Mouse (Mus musculus): ENCODE data around the gene Kdm6b. TPM values are rescaled to one million over a fixed set of nuclear protein-coding genes. Genes with fewer than 3 reads are reported as not detected.

Gene Kdm6b
- polyA plus RNA-seq, 1 experiment from 2014 or later, result 42.4 TPM

- H3K4me2 ChIP-seq (ENCODE audit: low read depth, severe bottlenecking), result no peak overlapping the region
- no peaks in the 10 kb centered on the region for H3K4me1 ChIP-seq (ENCODE audit: control insufficient read depth, insufficient read depth, low read length)
- DNase-seq (ENCODE audit: low spot score) (no peak), ATAC-seq (ENCODE audit: insufficient number of reproducible peaks, low FRiP score, low TSS enrichment, low read depth) (no peak)
- no peaks in the 10 kb centered on the region for H3K36me3 ChIP-seq (ENCODE audit: control insufficient read depth, insufficient read depth, low read length)
- H3K9ac ChIP-seq (ENCODE audit: low read length), result no peak overlapping the region
- 86% methylated on average over 3 of the region's 3 CpGs for WGBS
- no peak overlapping the region for H3K4me3 ChIP-seq (ENCODE audit: low read depth, low read length)
- no peak overlapping the region for H3K27ac ChIP-seq (replicated peaks; ENCODE audit: low read depth, low read length)
- H3K27me3 ChIP-seq (ENCODE audit: control insufficient read depth, insufficient read depth, low read length), result no peaks in the 10 kb centered on the region
- H3K9me3 ChIP-seq (ENCODE audit: control insufficient read depth, low read length), result no peaks in the 10 kb centered on the region
These were observed 33.9 kb downstream of the Kdm6b start for GRCm38 (mm10) chr11:69379600-69379999.

- H3K27me3 ChIP-seq (ENCODE audit: control insufficient read depth, insufficient read depth, low read length), result no peaks in the 10 kb centered on the region
- ATAC-seq (ENCODE audit: insufficient number of reproducible peaks, low FRiP score, low TSS enrichment, low read depth) (no peak), DNase-seq (ENCODE audit: low spot score) (no peak)
- peaks cover 2% of the 10 kb centered on the region; the same call in 1 of the 2 replicates for H3K36me3 ChIP-seq (ENCODE audit: control insufficient read depth, insufficient read depth, low read length)
- H3K9ac ChIP-seq (ENCODE audit: low read length), result no peak overlapping the region
- no peak overlapping the region for H3K27ac ChIP-seq (replicated peaks; ENCODE audit: low read depth, low read length)
- no peaks in the 10 kb centered on the region for H3K9me3 ChIP-seq (ENCODE audit: control insufficient read depth, low read length)
- H3K4me1 ChIP-seq (ENCODE audit: control insufficient read depth, insufficient read depth, low read length), result no peaks in the 10 kb centered on the region
- H3K4me3 ChIP-seq (ENCODE audit: low read depth, low read length), result no peak overlapping the region
- no peak overlapping the region for H3K4me2 ChIP-seq (ENCODE audit: low read depth, severe bottlenecking)
- WGBS, result 80% methylated on average over 3 of the region's 3 CpGs
These were observed 35.7 kb downstream of the Kdm6b start for GRCm38 (mm10) chr11:69377766-69378165.

GRCm38 (mm10) chr11:69375646-69376045 is 37.8 kb downstream of the Kdm6b start:
- Histone ChIP-seq H3K27ac (replicated peaks; ENCODE audit: low read depth, low read length) (no peak overlapping the region), H3K36me3 (ENCODE audit: control insufficient read depth, insufficient read depth, low read length) (peaks cover 2% of the 10 kb centered on the region; the same call in 1 of the 2 replicates), H3K27me3 (ENCODE audit: control insufficient read depth, insufficient read depth, low read length) (no peaks in the 10 kb centered on the region), H3K9me3 (ENCODE audit: control insufficient read depth, low read length) (no peaks in the 10 kb centered on the region), H3K4me2 (ENCODE audit: low read depth, severe bottlenecking) (no peak overlapping the region), H3K4me1 (ENCODE audit: control insufficient read depth, insufficient read depth, low read length) (peaks cover 7% of the 10 kb centered on the region), H3K9ac (ENCODE audit: low read length) (no peak overlapping the region), H3K4me3 (ENCODE audit: low read depth, low read length) (no peak overlapping the region)
- ATAC-seq (ENCODE audit: insufficient number of reproducible peaks, low FRiP score, low TSS enrichment, low read depth) (no peak), DNase-seq (ENCODE audit: low spot score) (no peak)
- WGBS, result 91% methylated on average over 4 of the region's 4 CpGs

- WGBS, result 89% methylated on average over 16 of the region's 16 CpGs
- no peak for ATAC-seq (ENCODE audit: insufficient number of reproducible peaks, low FRiP score, low TSS enrichment, low read depth)
These were observed 40.1 kb downstream of the Kdm6b start for GRCm38 (mm10) chr11:69373223-69373965.

GRCm38 (mm10) chr11:69372780-69373170 is 40.7 kb downstream of the Kdm6b start:
- H3K4me3 ChIP-seq (ENCODE audit: low read depth, low read length), result no peak overlapping the region
- H3K4me1 ChIP-seq (ENCODE audit: control insufficient read depth, insufficient read depth, low read length), result peaks cover 9% of the 10 kb centered on the region
- no peak overlapping the region for H3K4me2 ChIP-seq (ENCODE audit: low read depth, severe bottlenecking)
- H3K36me3 ChIP-seq (ENCODE audit: control insufficient read depth, insufficient read depth, low read length), result peaks cover 2% of the 10 kb centered on the region; the same call in 1 of the 2 replicates
- no peaks in the 10 kb centered on the region for H3K9me3 ChIP-seq (ENCODE audit: control insufficient read depth, low read length)
- H3K27ac ChIP-seq (replicated peaks; ENCODE audit: low read depth, low read length), result no peak overlapping the region
- ATAC-seq (ENCODE audit: insufficient number of reproducible peaks, low FRiP score, low TSS enrichment, low read depth) (no peak), DNase-seq (ENCODE audit: low spot score) (no peak)
- no peak overlapping the region for H3K9ac ChIP-seq (ENCODE audit: low read length)
- no peaks in the 10 kb centered on the region for H3K27me3 ChIP-seq (ENCODE audit: control insufficient read depth, insufficient read depth, low read length)
- WGBS, result 61% methylated on average over 3 of the region's 3 CpGs

More at GRCm38 (mm10) chr11:69373223-69373965, 40.1 kb downstream of the Kdm6b start:
- H3K36me3 ChIP-seq (ENCODE audit: control insufficient read depth, insufficient read depth, low read length), result peaks cover 2% of the 10 kb centered on the region; the same call in 1 of the 2 replicates
- no peak for DNase-seq (ENCODE audit: low spot score)
- no peak overlapping the region for H3K27ac ChIP-seq (replicated peaks; ENCODE audit: low read depth, low read length)
- H3K9me3 ChIP-seq (ENCODE audit: control insufficient read depth, low read length), result no peaks in the 10 kb centered on the region
- no peak overlapping the region for H3K4me2 ChIP-seq (ENCODE audit: low read depth, severe bottlenecking)
- no peak overlapping the region for H3K9ac ChIP-seq (ENCODE audit: low read length)
- peaks cover 7% of the 10 kb centered on the region for H3K4me1 ChIP-seq (ENCODE audit: control insufficient read depth, insufficient read depth, low read length)
- no peak overlapping the region for H3K4me3 ChIP-seq (ENCODE audit: low read depth, low read length)
- no peaks in the 10 kb centered on the region for H3K27me3 ChIP-seq (ENCODE audit: control insufficient read depth, insufficient read depth, low read length)

GRCm38 (mm10) chr11:69372056-69372779 is 41.3 kb downstream of the Kdm6b start:
- H3K4me2 ChIP-seq (ENCODE audit: low read depth, severe bottlenecking), result peak overlapping the region; percentile 3; the same call in 1 of the 2 replicates
- H3K9ac ChIP-seq (ENCODE audit: low read length), result no peak overlapping the region
- 0 out of 2 replicates have a peak overlapping the region, but pooled peaks have one; percentile 5 for H3K27ac ChIP-seq (replicated peaks; ENCODE audit: low read depth, low read length)
- H3K9me3 ChIP-seq (ENCODE audit: control insufficient read depth, low read length), result no peaks in the 10 kb centered on the region
- H3K36me3 ChIP-seq (ENCODE audit: control insufficient read depth, insufficient read depth, low read length), result peaks cover 2% of the 10 kb centered on the region; the same call in 1 of the 2 replicates
- WGBS, result 65% methylated on average over 12 of the region's 12 CpGs
- DNase-seq (ENCODE audit: low spot score), result no peak
- peaks cover 9% of the 10 kb centered on the region for H3K4me1 ChIP-seq (ENCODE audit: control insufficient read depth, insufficient read depth, low read length)
- H3K27me3 ChIP-seq (ENCODE audit: control insufficient read depth, insufficient read depth, low read length), result no peaks in the 10 kb centered on the region
- no peak for ATAC-seq (ENCODE audit: insufficient number of reproducible peaks, low FRiP score, low TSS enrichment, low read depth)
- no peak overlapping the region for H3K4me3 ChIP-seq (ENCODE audit: low read depth, low read length)

GRCm38 (mm10) chr11:69371601-69372000 is 41.9 kb downstream of the Kdm6b start:
- WGBS, result 60% methylated on average over 12 of the region's 12 CpGs
- no peak overlapping the region for H3K27ac ChIP-seq (replicated peaks; ENCODE audit: low read depth, low read length)
- H3K9me3 ChIP-seq (ENCODE audit: control insufficient read depth, low read length), result no peaks in the 10 kb centered on the region
- no peak overlapping the region for H3K9ac ChIP-seq (ENCODE audit: low read length)
- H3K36me3 ChIP-seq (ENCODE audit: control insufficient read depth, insufficient read depth, low read length), result peaks cover 2% of the 10 kb centered on the region; the same call in 1 of the 2 replicates
- no peak for ATAC-seq (ENCODE audit: insufficient number of reproducible peaks, low FRiP score, low TSS enrichment, low read depth)
- 0 out of 2 replicates have a peak overlapping the region, but pooled peaks have one; percentile 3 for H3K4me2 ChIP-seq (ENCODE audit: low read depth, severe bottlenecking)
- H3K27me3 ChIP-seq (ENCODE audit: control insufficient read depth, insufficient read depth, low read length), result no peaks in the 10 kb centered on the region
- H3K4me3 ChIP-seq (ENCODE audit: low read depth, low read length), result no peak overlapping the region
- no peak for DNase-seq (ENCODE audit: low spot score)
- peaks cover 9% of the 10 kb centered on the region for H3K4me1 ChIP-seq (ENCODE audit: control insufficient read depth, insufficient read depth, low read length)

GRCm38 (mm10) chr11:69370817-69371215 is 42.7 kb downstream of the Kdm6b start:
- DNase-seq (ENCODE audit: low spot score) (no peak), ATAC-seq (ENCODE audit: insufficient number of reproducible peaks, low FRiP score, low TSS enrichment, low read depth) (no peak)
- Histone ChIP-seq H3K4me1 (ENCODE audit: control insufficient read depth, insufficient read depth, low read length) (peaks cover 13% of the 10 kb centered on the region), H3K9me3 (ENCODE audit: control insufficient read depth, low read length) (no peaks in the 10 kb centered on the region), H3K4me2 (ENCODE audit: low read depth, severe bottlenecking) (peak overlapping the region; percentile 15; the same call in 1 of the 2 replicates), H3K36me3 (ENCODE audit: control insufficient read depth, insufficient read depth, low read length) (peaks cover 2% of the 10 kb centered on the region; the same call in 1 of the 2 replicates), H3K27me3 (ENCODE audit: control insufficient read depth, insufficient read depth, low read length) (no peaks in the 10 kb centered on the region), H3K4me3 (ENCODE audit: low read depth, low read length) (no peak overlapping the region), H3K9ac (ENCODE audit: low read length) (peak overlapping the region; percentile 23; the same call in 1 of the 2 replicates), H3K27ac (replicated peaks; ENCODE audit: low read depth, low read length) (no peak overlapping the region)
- 33% methylated on average over 9 of the region's 9 CpGs for WGBS

Measured in limb, embryonic 11.5 days (tissue).